Comparison of ENCODE assay signal across 7 mouse cellular contexts in genomic region chr17:8800478-8801082, GRCm38 (mm10).
A peak's percentile ranks its signal among the peaks of the same experiment; 100 is the strongest.
DNase-seq lines count a peak whose midpoint lies in the region; ATAC-seq and TF ChIP-seq lines count a peak whose summit lies in the region.

No protein-coding gene starts in this region.

- peaks cover 91% of the 10 kb centered on the region for H3K27me3 ChIP-seq in heart, embryonic 13.5 days (replicated peaks)
- peaks cover 72% of the 10 kb centered on the region for H3K27me3 ChIP-seq in limb, embryonic 13.5 days
- H3K27me3 ChIP-seq in myocyte (ENCODE audit: control insufficient read depth, insufficient read depth, insufficient read length): peaks cover 37% of the 10 kb centered on the region

- H3ac ChIP-seq in myocyte (ENCODE audit: control insufficient read depth, insufficient read length): peak overlapping the region; percentile 74

- TF ChIP-seq POLR2A in myocyte (IDR thresholded peaks at IDR 0.05; ENCODE audit: insufficient read length, low read depth): no peak

- DNase-seq in left cerebral cortex, postnatal 25 days (ENCODE audit: low spot score in 2 of 2): peak; percentile 33 to 65
- no peak for DNase-seq in left cerebral cortex, adult 9 months (ENCODE audit: low spot score in 2 of 2)
- peak; percentile 77 for DNase-seq in embryo, embryonic 10 days (ENCODE audit: low spot score)

- peak overlapping the region; percentile 71 for H3K4me3 ChIP-seq in heart, embryonic 13.5 days
- peak overlapping the region; percentile 75 for H3K4me3 ChIP-seq in limb, embryonic 13.5 days
- no peak overlapping the region for H3K4me3 ChIP-seq in myocyte

- no peaks in the 10 kb centered on the region for H3K79me2 ChIP-seq in myocyte (ENCODE audit: control insufficient read depth, insufficient read depth)

- peaks cover 27% of the 10 kb centered on the region for H3K4me1 ChIP-seq in heart, embryonic 13.5 days
- peaks cover 32% of the 10 kb centered on the region for H3K4me1 ChIP-seq in limb, embryonic 13.5 days

- H3K4me2 ChIP-seq in heart, embryonic 13.5 days: peak overlapping the region; percentile 96
- peak overlapping the region; percentile 88 for H3K4me2 ChIP-seq in limb, embryonic 13.5 days (replicated peaks)
- peak overlapping the region; percentile 38 for H3K4me2 ChIP-seq in myocyte (ENCODE audit: low read depth)

- H3K9me3 ChIP-seq in heart, embryonic 13.5 days: no peaks in the 10 kb centered on the region
- H3K9me3 ChIP-seq in limb, embryonic 13.5 days: no peaks in the 10 kb centered on the region

- H3K27ac ChIP-seq in heart, embryonic 13.5 days (replicated peaks): no peak overlapping the region
- H3K27ac ChIP-seq in limb, embryonic 13.5 days: no peak overlapping the region

- WGBS in heart, embryonic 13.5 days: under 1% methylated on average over 50 of the region's 53 CpGs
- WGBS in limb, embryonic 13.5 days: 1% methylated on average over 52 of the region's 53 CpGs

- H3K36me3 ChIP-seq in heart, embryonic 13.5 days: no peaks in the 10 kb centered on the region
- H3K36me3 ChIP-seq in limb, embryonic 13.5 days: no peaks in the 10 kb centered on the region
- H3K36me3 ChIP-seq in myocyte (ENCODE audit: control insufficient read depth, insufficient read depth): no peaks in the 10 kb centered on the region

- H3K9ac ChIP-seq in heart, embryonic 13.5 days: peak overlapping the region; percentile 79
- peak overlapping the region; percentile 76 for H3K9ac ChIP-seq in limb, embryonic 13.5 days

- peak; percentile 47 for ATAC-seq in heart, embryonic 13.5 days (ENCODE audit: extremely low read depth, insufficient number of reproducible peaks, low FRiP score, low TSS enrichment)
- peak; percentile 64 for ATAC-seq in limb, embryonic 13.5 days (ENCODE audit: low FRiP score, low read depth)
- no peak for ATAC-seq in erythroid progenitor cell, adult 5-6 weeks (replicated peaks; ENCODE audit: low FRiP score, poor library complexity, severe bottlenecking)

- intact Hi-C loops in left cerebral cortex, postnatal 25 days (cut with DNase I): loop anchor here (1.0 to 5.0 kb wide), 2 partner anchors 135 to 178 kb away; no protein-coding TSS in a partner anchor

TF ChIP-seq in myocyte, 11 proteins besides CTCF, POLR2A, EP300 and RAD21:
- TF ChIP-seq MYOG (IDR thresholded peaks at IDR 0.05; ENCODE audit: control insufficient read depth in 1 of 3, insufficient read depth in 1 of 3, insufficient read length in 2 of 3, low read depth in 2 of 3): peak in 1 of 3 experiments; percentile 3
- peak in 1 of 3 experiments; percentile 7 for TF ChIP-seq MYOD1 (IDR thresholded peaks at IDR 0.05; ENCODE audit: control insufficient read depth in 1 of 3, insufficient read length in 2 of 3, low read depth in 2 of 3)
- no peak for TF ChIP-seq POLR2AphosphoS2 (IDR thresholded peaks at IDR 0.05; ENCODE audit: insufficient read length, low read depth)

Comparison
In these comparisons a context has a peak if more than half of its experiments do, and no peak if none do; other contexts are left out.
1. DNase-seq: peak in left cerebral cortex, postnatal 25 days (2 of 2) and embryo, embryonic 10 days (single experiment); none in left cerebral cortex, adult 9 months (0 of 2).
2. H3K4me2 ChIP-seq: peak in every context shown above with its lines; median percentile 96 in heart, embryonic 13.5 days; 88 in limb, embryonic 13.5 days; 38 in myocyte.